Mouse (Mus musculus) cerebellum, postnatal 25 days (tissue): ENCODE data around the gene March6.

Experiments used
- DNase-seq, 2 experiments: peaks; one replicate each; pipeline ENCODE4 v3.0.0; 2021; ENCODE audit warnings: mixed read lengths in 2 of 2

The March6 gene

GRCm38 (mm10) chr15:31414179-31414898, 116.5 kb downstream of the March6 start:
- no peak for DNase-seq

- DNase-seq, result no peak
Observed at GRCm38 (mm10) chr15:31413662-31414061, 117.2 kb downstream of the March6 start.

- no peak for DNase-seq
Observed at GRCm38 (mm10) chr15:31412933-31413332, 117.9 kb downstream of the March6 start.

GRCm38 (mm10) chr15:31412436-31412835, 118.4 kb downstream of the March6 start:
- DNase-seq, result no peak

DNA sequence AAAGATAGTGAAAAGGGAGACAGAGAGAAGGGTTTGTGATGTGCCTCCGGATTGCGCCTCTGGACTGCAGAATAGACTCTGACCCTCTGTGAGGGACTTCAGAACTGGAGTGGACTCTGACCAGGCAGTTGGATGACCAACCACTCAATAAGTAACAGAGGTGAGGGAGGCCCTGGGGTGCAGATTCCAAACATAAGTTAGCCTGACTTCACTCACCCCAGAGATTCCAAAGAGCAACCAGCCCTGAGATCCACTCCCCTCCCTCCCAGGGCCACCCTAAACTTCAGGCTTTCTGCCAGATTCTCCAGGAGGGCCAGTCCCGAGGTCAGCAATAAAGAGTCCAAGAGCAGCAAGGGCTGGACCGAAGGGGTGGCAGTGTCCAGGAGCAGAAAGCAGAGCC, 123.4 kb downstream of the March6 start:
- no peak for DNase-seq

DNA sequence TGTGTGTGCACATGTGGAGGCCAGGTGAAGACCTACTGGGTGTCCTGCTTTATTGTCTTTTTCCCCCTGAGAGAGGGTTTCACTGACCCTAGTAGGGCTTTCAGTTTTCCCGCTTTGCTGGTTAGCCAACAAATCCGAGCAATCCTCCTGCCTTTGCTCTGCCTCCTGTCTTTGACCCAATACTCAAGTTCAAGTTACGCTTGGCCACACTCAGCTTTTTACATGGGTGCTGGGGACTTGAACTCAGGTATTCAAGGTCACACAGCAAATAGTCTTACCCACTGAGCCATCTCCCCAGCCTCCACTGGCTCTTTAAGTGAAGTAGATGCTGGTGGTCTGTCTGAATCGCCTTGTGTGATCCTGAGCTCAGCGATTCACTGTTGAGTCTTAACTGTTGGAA, 124.0 kb downstream of the March6 start:
- DNase-seq, result no peak
